Mouse (Mus musculus): ENCODE results near the gene Ndufa4.
"Not testable (repeated sequence)": the region's sequence is repeated elsewhere in the genome, so short reads cannot be mapped to it uniquely, and the experiment has no call there.

DNA sequence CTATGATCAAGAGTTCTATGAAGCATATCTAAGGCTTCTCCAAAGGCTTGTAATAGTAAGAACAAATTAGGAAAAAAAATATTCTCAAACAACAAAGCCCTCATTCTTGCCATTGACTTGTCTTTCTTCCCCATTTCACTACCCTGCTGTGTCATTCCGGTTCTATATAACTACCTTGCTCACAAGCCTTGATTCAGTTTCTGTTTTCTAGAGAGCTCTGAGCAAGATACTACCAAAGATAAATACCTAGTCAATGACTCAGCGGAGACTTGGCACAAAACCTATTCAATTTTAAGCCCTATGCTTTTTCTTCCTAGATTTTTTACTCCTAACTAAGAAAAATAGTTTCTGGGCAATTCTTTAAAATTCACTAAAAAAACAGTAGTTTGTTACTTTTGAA is 31.9 kb downstream of the Ndufa4 start:
- not testable (repeated sequence) for TF ChIP-seq MAX (IDR thresholded peaks at IDR 0.05); CTCF (IDR thresholded peaks at IDR 0.05; ENCODE audit: control insufficient read depth, insufficient read depth, insufficient read length); MYOD1 (IDR thresholded peaks at IDR 0.05; ENCODE audit: control insufficient read depth, insufficient read length, low read depth); USF1 (IDR thresholded peaks at IDR 0.05; ENCODE audit: low read depth); CEBPB (IDR thresholded peaks at IDR 0.05; ENCODE audit: low read depth); MYOG (IDR thresholded peaks at IDR 0.05; ENCODE audit: control insufficient read depth, extremely low read depth, insufficient read length); FOSL1 (IDR thresholded peaks at IDR 0.05; ENCODE audit: insufficient read depth, low read length, poor library complexity, severe bottlenecking)
